Mouse (Mus musculus) adrenal gland (tissue): ENCODE data around the gene Timp2.
"Not testable (repeated sequence)": the region's sequence is repeated elsewhere in the genome, so short reads cannot be mapped to it uniquely, and the experiment has no call there.

Source experiments
- intact Hi-C: fragments of 180-260 bp; cut with DNase I; formaldehyde crosslinking; loops from one replicate; pipeline ENCODE4 v1.15.1; 2025

The Timp2 gene

GRCm38 (mm10) chr11:118337491-118338168 lies 17.9 kb downstream of the Timp2 start:
- intact Hi-C loops: no loop called here

DNA sequence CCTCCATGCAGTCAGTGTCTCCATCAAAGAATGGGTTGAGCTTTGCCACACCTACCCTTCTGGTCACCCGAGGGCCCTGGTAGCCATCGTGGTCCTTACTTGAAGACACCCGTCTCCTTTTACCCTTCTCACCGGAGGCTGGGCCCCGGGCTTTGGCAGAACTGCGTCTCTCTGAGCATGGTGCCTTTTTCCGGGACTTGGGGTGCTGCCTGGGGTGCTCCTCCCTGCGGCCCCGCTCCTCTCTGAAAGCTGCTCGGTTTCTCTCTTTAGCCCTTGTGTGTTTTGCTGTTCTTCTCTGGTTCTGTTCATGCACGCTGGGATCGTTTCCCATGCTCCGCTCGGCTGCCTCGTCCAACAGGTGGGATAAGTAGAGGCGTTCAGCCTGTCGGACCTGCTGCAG lies 22.1 kb downstream of the Timp2 start:
- intact Hi-C loops: no loop called here

GRCm38 (mm10) chr11:118332376-118332775 lies 23.2 kb downstream of the Timp2 start:
- intact Hi-C loops: no loop called here

- intact Hi-C loops: no loop called here
Measured at GRCm38 (mm10) chr11:118330777-118331176, 24.8 kb downstream of the Timp2 start.

GRCm38 (mm10) chr11:118330361-118330760 lies 25.2 kb downstream of the Timp2 start:
- intact Hi-C loops: no loop called here

DNA sequence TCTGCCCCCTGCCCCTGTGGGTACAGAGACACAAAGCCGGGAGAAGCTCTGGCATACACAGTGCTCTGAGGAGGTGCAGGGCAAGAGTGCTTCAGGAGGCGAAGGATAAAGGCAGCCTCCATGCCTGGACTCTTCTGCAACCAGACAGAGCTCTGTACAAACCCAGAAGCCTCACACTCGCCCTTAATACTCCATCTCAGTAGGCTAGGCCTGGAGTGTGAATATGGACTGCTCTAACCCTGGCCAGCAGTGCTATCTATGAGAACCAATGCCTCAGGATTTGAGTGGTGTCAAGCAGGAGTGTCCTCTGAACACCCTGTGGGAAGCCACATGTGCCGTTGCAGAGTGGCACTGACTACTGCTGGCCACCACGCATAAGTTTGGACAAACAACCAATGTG lies 26.6 kb downstream of the Timp2 start:
- intact Hi-C loops: no loop called here

- intact Hi-C loops: no loop called here
Measured at GRCm38 (mm10) chr11:118328511-118328910, 27.0 kb downstream of the Timp2 start.

DNA sequence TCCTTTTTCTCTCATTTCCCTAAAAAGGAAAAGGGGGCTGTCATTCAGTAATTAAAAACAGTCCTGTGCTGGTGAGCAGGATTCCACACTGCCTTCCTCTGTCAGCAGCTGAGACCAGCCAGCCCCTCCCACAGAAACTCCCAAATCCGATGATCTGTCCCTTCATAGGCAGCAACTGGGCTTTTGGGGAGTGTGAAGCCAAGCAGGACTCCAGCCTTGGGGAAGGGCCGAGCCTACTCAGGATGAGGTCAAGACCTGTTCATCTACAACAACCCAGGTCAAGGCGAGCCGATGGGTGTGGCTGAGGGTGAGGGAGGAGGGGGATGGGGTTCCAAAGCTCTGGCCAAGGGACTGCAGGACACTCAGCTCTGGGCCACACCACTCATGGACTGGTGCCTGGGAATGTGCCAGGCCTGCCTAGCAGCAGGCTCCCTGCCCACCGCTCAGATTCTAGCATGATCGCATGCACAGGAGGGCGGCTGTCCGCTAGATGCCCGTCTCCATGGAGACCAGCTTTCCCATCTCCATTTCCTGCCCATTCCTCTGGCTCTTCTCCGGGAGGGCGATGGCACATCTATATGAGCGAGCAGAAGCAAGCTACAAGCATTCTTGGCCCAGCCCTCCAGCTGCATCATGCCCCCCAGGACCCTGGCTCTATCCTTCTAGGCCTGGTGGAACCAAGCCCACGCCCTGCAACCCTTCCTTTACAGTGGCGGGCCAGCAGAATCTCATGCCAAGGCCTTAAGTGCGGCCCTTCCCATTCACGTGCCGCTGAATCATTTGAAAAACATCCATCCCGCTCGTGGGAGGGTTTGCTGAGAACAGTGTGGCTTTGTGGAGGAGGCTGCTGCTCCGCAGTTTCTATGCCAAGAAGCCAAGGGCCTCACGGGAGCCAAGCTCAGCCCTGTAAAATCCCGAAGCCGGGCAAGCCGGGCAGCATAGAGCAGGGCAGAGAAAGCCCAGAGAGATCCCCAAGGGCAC lies 28.3 kb downstream of the Timp2 start:
- intact Hi-C loops: no loop called here

GRCm38 (mm10) chr11:118326491-118326890 lies 29.0 kb downstream of the Timp2 start:
- intact Hi-C loops: no loop called here

GRCm38 (mm10) chr11:118324541-118324940 lies 31.0 kb downstream of the Timp2 start:
- intact Hi-C loops: loop anchor here (5.0 kb wide), 1 partner anchor 38 kb away; no protein-coding TSS in a partner anchor

- intact Hi-C loops: loop anchor here (5.0 kb wide), 1 partner anchor 38 kb away; no protein-coding TSS in a partner anchor
Measured at GRCm38 (mm10) chr11:118323974-118324373, 31.6 kb downstream of the Timp2 start.

- intact Hi-C loops: loop anchor here (5.0 kb wide), 1 partner anchor 40 kb away; no protein-coding TSS in a partner anchor
Measured at GRCm38 (mm10) chr11:118322647-118323046, 32.9 kb downstream of the Timp2 start.

DNA sequence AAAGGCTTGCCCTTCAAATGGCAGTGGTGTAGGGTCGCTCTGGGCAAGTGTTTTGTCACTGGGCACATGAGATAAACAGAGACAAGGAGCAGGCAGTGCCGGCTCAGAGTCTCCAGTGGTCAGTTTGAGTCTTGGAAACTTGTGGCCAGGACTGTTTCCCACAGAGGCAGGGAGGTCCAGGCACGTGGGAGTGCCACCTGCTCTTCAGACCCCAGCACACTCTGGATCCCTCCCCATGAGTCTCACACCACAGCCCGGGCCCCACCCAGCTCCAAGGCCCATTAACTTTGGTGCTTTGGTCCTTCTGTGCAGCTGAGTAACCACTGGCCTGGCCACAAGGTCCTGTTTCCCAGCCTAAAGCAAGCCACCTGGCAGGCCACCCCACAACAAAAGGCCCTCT lies 33.6 kb downstream of the Timp2 start:
- intact Hi-C loops: loop anchor here (5.0 kb wide), 1 partner anchor 40 kb away; no protein-coding TSS in a partner anchor

GRCm38 (mm10) chr11:118321500-118321899 lies 34.0 kb downstream of the Timp2 start:
- intact Hi-C loops: loop anchor here (5.0 kb wide), 1 partner anchor 41 kb away; no protein-coding TSS in a partner anchor

DNA sequence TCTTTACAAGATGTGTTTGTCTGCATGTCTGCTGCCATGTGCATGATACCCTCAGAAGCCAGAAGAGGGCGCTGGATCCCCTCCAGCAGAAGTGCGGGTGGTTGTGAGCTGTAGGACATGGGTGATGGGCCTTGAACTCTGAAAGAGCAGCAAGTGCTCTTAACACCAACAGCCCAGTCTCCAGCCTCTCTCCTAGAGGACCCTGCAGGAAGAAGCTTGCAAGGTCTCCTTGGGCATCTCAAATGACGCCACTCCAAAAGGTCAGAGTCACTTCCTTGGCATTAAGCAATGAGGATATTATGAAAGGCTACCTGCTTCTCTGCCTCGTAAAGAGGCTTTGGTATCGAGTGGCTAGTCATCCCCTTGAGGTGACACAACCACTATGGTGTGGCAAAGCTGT lies 36.9 kb downstream of the Timp2 start:
- intact Hi-C loops: loop anchor here (2.0 kb wide), 1 partner anchor 60 kb away; no protein-coding TSS in a partner anchor

- intact Hi-C loops: no loop called here
Measured at GRCm38 (mm10) chr11:118317129-118317528, 38.4 kb downstream of the Timp2 start.

GRCm38 (mm10) chr11:118316231-118316806 lies 39.2 kb downstream of the Timp2 start:
- intact Hi-C loops: no loop called here

DNA sequence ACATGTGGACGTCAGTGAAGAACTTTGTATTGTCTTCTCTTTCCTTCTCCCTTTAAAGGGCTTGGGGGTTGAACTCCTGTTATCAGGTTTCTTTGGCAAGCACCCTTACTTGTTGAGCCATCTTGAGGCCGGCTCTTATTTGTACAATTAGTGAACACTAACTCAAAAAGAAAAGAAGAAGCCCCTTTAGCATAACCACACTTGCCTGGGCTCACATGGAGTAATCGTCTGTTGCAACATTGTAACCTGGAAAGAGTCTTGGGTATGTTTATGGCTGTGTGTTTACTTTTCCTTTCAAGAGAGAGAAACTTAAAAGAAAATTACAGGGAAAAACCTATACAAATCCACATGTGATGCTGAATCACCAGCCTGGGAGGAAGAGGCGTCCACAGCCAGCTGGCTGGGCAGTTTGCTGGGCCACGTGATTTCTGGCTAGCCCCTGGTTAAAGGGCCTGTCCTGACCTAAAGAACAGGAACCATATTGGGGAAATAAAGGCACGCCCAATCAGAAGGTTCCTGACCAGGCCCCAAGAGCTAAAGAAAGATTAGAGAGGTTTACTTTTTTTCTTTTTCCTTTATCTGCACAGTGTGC lies 43.3 kb downstream of the Timp2 start:
- intact Hi-C loops: no loop called here

- intact Hi-C loops: not testable (repeated sequence)
Measured at GRCm38 (mm10) chr11:118307962-118308361, 47.6 kb downstream of the Timp2 start.

- intact Hi-C loops: not testable (repeated sequence)
Measured at GRCm38 (mm10) chr11:118303959-118304358, 51.6 kb downstream of the Timp2 start.

DNA sequence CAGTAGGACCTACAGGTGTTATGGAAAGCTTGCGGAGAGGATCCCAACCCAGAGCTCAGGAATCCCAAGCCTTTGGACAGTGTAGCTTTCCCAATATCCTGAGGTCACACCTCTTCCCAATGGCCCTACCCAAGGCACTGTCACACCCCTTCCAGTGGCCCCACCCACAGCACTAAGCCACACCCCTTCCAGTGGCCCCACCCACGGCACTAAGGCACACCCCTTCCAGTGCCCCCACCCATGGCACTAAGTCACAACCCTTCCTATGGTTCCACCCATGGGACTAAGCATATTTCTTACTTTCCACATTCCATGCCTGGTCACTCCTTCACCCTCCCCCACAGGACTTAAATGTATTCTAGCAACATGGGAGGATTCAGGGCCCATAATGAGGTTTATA lies 56.7 kb downstream of the Timp2 start:
- intact Hi-C loops: no loop called here
